Mouse (Mus musculus): ENCODE results near the gene Gm20481.
"Not testable (repeated sequence)": the region's sequence is repeated elsewhere in the genome, so short reads cannot be mapped to it uniquely, and the experiment has no call there.

Gene Gm20481

GRCm38 (mm10) chr17:35003022-35003838 is 33.5 kb downstream of the Gm20481 start:
- no peak for DNase-seq (ENCODE audit: low spot score in 2 of 2)

GRCm38 (mm10) chr17:35004075-35004717 is 34.5 kb downstream of the Gm20481 start:
- no peak for DNase-seq (ENCODE audit: low spot score in 2 of 2)

DNA sequence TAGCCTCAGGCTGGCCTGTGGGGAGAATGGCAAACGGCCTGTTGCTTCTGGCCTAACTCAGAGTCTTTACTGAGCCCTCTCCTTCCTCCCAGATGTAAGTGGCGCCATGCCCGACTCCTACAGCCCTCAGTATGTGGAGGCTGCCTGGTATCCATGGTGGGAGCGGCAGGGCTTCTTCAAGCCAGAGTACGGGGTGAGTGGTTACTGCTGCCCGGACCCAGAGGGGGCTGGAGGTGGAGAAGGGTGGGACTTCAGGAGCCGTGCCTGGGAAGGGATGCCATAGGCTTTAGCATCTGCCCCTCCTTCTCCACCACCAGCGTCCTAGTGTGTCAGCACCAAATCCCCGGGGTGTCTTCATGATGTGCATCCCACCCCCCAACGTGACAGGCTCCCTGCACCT is 35.4 kb downstream of the Gm20481 start:
- no peak for DNase-seq (ENCODE audit: low spot score in 2 of 2)

DNA sequence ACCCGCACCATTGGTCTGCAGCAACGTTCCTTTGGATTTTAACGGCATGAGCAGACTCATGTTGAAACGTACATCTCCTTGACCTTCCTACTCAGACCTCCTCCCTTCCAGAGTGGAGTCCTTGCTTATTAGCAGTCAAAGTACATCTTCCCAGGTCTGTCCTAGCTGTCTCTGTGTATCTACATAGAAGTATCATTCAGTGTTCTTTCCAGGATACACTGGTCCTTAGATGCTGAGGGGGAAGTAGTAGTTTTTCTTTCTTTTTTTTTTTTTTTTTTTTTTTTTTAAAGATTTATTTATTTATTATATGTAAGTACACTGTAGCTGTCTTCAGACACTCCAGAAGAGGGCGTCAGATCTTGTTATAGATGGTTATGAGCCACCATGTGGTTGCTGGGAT is 36.2 kb downstream of the Gm20481 start:
- not testable (repeated sequence) for DNase-seq (ENCODE audit: low spot score in 2 of 2)

DNA sequence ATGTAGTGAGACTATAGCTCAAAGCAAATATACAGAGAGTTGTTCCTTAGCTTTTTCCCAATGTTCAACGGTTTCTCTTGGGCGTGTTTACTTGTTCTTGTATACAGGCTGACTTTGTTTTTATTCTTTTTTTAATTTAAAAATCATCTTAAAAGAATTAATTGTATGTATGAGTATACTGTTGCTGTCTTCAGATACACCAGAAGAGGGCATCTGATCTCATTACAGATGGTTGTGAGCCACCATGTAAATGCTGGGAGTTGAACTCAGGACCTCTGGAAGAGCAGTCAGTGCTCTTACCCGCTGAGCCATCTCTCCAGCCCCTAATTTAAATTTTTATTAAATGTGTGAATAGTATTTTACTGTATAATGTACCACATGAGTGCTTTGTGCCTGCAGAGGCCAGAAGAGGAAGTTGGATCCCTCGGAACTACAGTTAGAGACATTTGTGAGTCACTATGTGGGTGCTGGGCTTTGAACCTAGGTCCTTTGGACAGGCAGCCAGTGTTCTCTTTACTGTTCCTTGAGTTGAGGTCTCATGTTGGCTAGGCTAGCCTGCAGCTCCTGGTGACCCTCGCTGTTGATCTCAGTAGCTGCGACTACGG is 37.8 kb downstream of the Gm20481 start:
- no peak for DNase-seq (ENCODE audit: low spot score in 2 of 2)

DNA sequence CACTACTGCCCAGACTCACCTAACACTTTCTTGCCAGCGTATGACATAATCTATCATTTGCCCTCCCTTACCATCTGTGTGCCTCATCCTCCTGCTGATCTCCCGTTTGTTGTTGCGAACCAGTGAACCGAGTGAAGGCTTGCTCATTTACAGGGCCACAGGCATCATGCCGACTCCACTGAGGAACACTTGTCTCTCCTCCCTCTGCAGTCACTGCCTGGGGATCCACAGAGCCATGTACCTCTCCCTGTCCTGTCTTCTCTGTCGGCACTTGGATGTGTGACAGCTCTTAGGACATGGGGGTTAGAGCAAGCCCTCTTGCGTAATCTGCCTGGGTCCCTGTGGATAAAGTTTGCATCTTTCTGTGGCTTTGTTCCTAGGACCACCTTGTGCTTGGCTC is 39.9 kb downstream of the Gm20481 start:
- no peak for DNase-seq (ENCODE audit: low spot score in 2 of 2)

GRCm38 (mm10) chr17:35011440-35011839 is 41.7 kb downstream of the Gm20481 start:
- no peak for DNase-seq (ENCODE audit: low spot score in 2 of 2)

- no peak for DNase-seq (ENCODE audit: low spot score in 2 of 2)
Observed at GRCm38 (mm10) chr17:35012430-35012829, 42.7 kb downstream of the Gm20481 start.

DNA sequence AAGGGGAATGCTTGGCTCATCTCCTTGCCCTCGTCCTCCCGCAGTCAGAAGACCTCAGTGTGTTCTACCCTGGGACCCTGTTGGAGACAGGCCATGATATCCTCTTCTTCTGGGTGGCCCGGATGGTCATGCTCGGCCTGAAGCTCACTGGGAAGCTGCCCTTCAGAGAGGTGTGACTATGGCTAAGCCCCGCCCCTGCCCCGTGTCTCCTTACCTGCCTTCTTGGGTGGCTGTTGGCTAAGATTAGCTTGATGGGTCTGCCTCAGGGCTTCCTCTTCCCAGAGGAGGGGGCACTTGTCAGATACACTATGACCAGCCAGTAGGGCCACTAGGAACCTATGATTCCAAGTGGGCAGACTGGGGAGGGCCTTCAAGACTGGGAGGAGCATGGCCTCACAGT is 43.5 kb downstream of the Gm20481 start:
- no peak for DNase-seq (ENCODE audit: low spot score in 2 of 2)

DNA sequence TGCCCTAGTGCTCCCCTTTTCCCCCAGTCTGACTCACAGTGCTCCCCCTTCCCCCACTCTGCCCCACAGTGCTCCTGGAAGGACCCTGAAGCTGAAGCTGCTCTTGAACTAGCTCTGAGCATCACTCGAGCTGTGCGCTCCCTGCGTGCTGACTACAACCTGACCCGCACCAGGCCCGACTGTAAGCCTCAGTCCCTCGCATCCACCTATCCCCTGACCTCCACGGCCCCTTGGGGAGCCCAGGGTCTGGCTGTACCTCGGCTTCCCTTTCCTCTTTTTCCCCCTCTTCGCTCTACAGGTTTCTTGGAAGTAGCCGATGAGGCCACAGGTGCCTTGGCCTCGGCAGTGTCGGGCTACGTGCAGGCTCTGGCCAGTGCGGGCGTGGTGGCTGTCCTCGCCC is 45.6 kb downstream of the Gm20481 start:
- no peak for DNase-seq (ENCODE audit: low spot score in 2 of 2)

GRCm38 (mm10) chr17:35016376-35016775 is 46.7 kb downstream of the Gm20481 start, which contains the start of gene Vwa7:
TSS of gene Vwa7 (plus strand) at chr17:35016579.
- DNase-seq (ENCODE audit: low spot score in 2 of 2), result no peak

DNA sequence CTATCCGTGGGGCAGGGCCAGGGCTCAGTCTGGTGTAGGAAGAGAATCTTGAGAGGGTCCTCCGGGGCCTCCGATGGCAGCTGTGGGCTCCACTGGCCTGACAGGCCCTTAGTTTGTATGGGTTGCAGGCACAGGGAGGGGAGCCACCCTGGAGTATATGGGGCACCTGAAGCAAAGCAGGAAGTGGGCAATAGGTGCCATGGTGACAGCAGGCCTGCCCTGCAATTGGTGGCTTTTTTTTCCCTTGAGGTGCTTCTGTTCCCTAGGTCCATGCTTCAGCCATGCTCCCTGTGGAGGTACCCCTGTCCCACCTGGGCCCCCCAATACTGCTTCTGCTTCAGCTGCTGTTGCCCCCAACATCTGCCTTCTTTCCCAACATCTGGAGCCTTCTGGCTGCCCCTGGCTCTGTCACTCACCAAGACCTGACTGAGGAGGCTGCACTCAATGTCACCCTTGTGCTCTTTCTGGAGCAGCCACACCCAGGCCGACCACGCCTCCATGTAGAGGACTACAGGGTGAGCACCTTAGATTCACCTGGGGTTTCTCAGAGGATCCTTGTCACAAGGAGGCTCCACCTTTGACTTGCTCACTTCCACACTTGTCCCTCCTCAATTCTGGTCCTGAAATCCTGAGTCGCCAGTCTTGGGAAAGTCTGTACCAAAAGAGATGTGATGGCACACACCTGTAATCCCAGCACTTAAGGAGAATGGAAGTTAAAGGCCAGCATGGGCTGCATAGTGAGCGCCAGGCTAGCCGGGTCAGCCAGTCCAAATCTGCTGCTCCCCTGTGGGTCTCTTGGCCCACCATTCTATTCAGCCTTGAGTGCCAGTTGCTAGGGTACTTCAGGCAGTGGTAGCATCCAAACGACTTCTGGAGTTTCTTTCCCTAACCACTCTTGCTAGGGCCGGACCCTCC is 47.3 kb downstream of the Gm20481 start:
- DNase-seq (ENCODE audit: low spot score in 2 of 2), result no peak

GRCm38 (mm10) chr17:35017706-35018030 is 48.0 kb downstream of the Gm20481 start:
- no peak for DNase-seq (ENCODE audit: low spot score in 2 of 2)

DNA sequence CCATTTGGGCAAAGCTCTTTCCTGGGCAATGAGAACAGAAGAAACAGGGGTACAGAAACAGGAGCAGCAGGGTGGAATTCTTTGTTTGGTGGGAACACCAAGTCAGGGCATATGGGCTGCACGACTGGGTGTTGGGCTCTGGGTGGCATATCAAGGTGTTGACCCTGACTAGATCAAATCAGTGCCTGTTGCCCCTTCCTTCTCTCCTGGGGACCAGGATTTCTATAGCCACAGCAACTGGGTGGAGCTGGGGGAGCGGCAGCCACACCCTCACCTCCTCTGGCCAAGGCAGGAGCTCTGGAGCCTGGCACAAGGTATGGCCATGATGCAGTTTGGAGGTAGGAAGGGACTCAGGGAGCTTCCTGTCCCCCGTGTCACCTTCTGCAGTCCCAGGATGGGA is 48.5 kb downstream of the Gm20481 start:
- no peak for DNase-seq (ENCODE audit: low spot score in 2 of 2)

DNA sequence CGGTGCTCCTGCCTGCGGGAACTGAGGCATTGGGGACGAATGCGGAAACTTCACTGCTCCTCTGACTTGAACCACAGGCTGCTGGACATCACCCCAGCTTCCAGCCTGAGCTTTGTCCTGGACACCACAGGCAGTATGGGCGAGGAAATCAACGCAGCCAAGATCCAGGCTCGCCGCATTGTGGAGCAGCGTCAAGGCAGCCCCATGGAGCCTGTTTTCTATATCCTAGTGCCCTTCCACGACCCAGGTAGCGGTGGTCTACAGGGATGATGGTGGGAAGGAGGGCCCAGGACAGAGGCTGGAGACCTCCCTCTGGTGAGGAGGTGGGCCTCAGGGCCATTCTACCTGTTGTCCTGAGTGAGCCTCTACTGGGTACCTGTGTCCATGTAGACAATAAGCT is 50.2 kb downstream of the Gm20481 start:
- no peak for DNase-seq (ENCODE audit: low spot score in 2 of 2)

DNA sequence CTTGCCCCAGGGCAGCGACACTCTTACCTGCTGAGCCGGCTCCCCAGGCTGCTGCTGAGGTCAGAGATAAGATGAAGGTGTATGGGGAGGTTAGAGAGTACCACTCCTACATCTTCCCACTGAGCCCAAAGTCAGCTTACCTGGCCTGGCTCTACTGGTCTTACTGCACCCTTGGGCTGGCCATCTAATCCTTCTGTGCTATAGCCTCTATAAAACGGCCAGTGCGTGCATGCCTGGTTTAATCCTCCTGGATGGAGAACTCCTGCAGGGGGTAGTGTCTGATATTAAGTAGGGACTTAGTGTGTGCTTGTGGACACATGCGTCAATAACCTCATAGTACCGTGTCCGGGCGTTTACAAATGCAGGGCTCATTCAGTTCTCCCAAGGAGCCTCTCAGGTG is 50.8 kb downstream of the Gm20481 start:
- DNase-seq (ENCODE audit: low spot score in 2 of 2), result no peak

- peak; percentile 74 to 84 for DNase-seq (ENCODE audit: low spot score in 2 of 2)
Observed at GRCm38 (mm10) chr17:35021163-35021808, 51.6 kb downstream of the Gm20481 start.

Measured in natural killer cell, adult 2 months (primary cell).